Mouse (Mus musculus) MEL (cell line): ENCODE data around the gene Rfx4. TPM values are rescaled to one million over a fixed set of nuclear protein-coding genes. Genes with fewer than 3 reads are reported as not detected.

ENCODE experiments used
- DNase-seq: peaks from one replicate; pipeline ENCODE4 v3.0.0; 2011; ENCODE audit warnings: low read depth, low spot score
- H3K27ac ChIP-seq: 2 replicates; pipeline ENCODE4 v1.5.1; 2012; ENCODE audit warnings: low read depth, mild to moderate bottlenecking, control low read depth, low read length, moderate library complexity; ENCODE audit not compliant: control insufficient read depth
- H3K27me3 ChIP-seq, 2 experiments: fragments of 150-350 bp in 1 of 2; sonication (generic) in 1 of 2; 2 replicates each; pipeline ENCODE4 v1.6.1; 2012; ENCODE audit warnings: low read length in 2 of 2, mild to moderate bottlenecking in 2 of 2, improper control_type of control experiment in 1 of 2, moderate library complexity in 1 of 2; ENCODE audit not compliant: insufficient read depth in 2 of 2, control insufficient read depth in 1 of 2
- H3K36me3 ChIP-seq, 2 experiments: 2 replicates each; pipeline ENCODE4 v1.6.1; 2012 to 2014; ENCODE audit warnings: low read length in 2 of 2, improper control_type of control experiment in 1 of 2, inconsistent platforms in 1 of 2, mild to moderate bottlenecking in 1 of 2; ENCODE audit not compliant: insufficient read depth in 2 of 2, control insufficient read depth in 1 of 2
- H3K4me1 ChIP-seq, 2 experiments: fragments of 150-350 bp in 1 of 2; sonication (generic) in 1 of 2; 2 replicates each; pipeline ENCODE4 v1.6.1; 2012; ENCODE audit warnings: low read length in 2 of 2, improper control_type of control experiment in 1 of 2, mild to moderate bottlenecking in 1 of 2; ENCODE audit not compliant: insufficient read depth in 2 of 2, control insufficient read depth in 1 of 2
- H3K4me3 ChIP-seq, 2 experiments: fragments of 150-350 bp in 1 of 2; sonication (generic) in 1 of 2; 2 replicates each; pipeline ENCODE4 v1.5.1; 2012; ENCODE audit warnings: low read depth in 2 of 2, low read length in 2 of 2, mild to moderate bottlenecking in 2 of 2, moderate library complexity in 2 of 2, control low read depth in 1 of 2, improper control_type of control experiment in 1 of 2; ENCODE audit not compliant: control insufficient read depth in 1 of 2, insufficient read depth in 1 of 2
- H3K79me2 ChIP-seq: 2 replicates; pipeline ENCODE4 v1.6.1; 2012; ENCODE audit warnings: mild to moderate bottlenecking, low read length, moderate library complexity; ENCODE audit not compliant: control insufficient read depth, poor library complexity, insufficient read depth
- H3K9ac ChIP-seq: 2 replicates; pipeline ENCODE4 v1.6.1; 2012; ENCODE audit warnings: low read depth, mild to moderate bottlenecking, control low read depth, low read length, moderate library complexity; ENCODE audit not compliant: control insufficient read depth, poor library complexity, severe bottlenecking
- H3K9me3 ChIP-seq: fragments of 150-350 bp; sonication (generic); replicated peaks from 2 replicates; pipeline ENCODE4 v1.6.1; 2012; ENCODE audit warnings: mild to moderate bottlenecking, low read length, improper control_type of control experiment, moderate library complexity; ENCODE audit not compliant: insufficient read depth
- BHLHE40 ChIP-seq: IDR thresholded peaks from 2 replicates; pipeline ENCODE4 v1.6.1; 2012; ENCODE audit warnings: low read depth, mild to moderate bottlenecking, inconsistent platforms, low read length, improper control_type of control experiment, borderline replicate concordance
- CHD1 ChIP-seq: IDR thresholded peaks from 2 replicates; pipeline ENCODE4 v1.6.1; 2012; ENCODE audit warnings: low read depth, mild to moderate bottlenecking, inconsistent platforms, low read length, improper control_type of control experiment
- E2F4 ChIP-seq: IDR thresholded peaks from 2 replicates; pipeline ENCODE4 v1.6.1; 2011; ENCODE audit warnings: low read depth, low read length, improper control_type of control experiment, borderline replicate concordance
- GABPA ChIP-seq: IDR thresholded peaks from 2 replicates; pipeline ENCODE4 v1.6.1; 2012; ENCODE audit warnings: low read depth, mild to moderate bottlenecking, inconsistent platforms, low read length, improper control_type of control experiment, moderate library complexity
- GATA1 ChIP-seq: IDR thresholded peaks from 2 replicates; pipeline ENCODE4 v1.6.1; 2011; ENCODE audit warnings: low read depth, low read length, improper control_type of control experiment
- JUND ChIP-seq: IDR thresholded peaks from 2 replicates; pipeline ENCODE4 v1.6.1; 2011; ENCODE audit warnings: low read depth, mild to moderate bottlenecking, improper control_type of control experiment, low read length
- MAFK ChIP-seq: IDR thresholded peaks from 2 replicates; pipeline ENCODE4 v1.6.1; 2011; ENCODE audit warnings: low read depth, mild to moderate bottlenecking, low read length, improper control_type of control experiment, borderline replicate concordance
- MXI1 ChIP-seq: IDR thresholded peaks from 2 replicates; pipeline ENCODE4 v1.6.1; 2011; ENCODE audit warnings: mild to moderate bottlenecking, low read depth, low read length, improper control_type of control experiment
- MYB ChIP-seq: IDR thresholded peaks from 2 replicates; pipeline ENCODE4 v1.6.1; 2011; ENCODE audit warnings: mild to moderate bottlenecking, low read depth, low read length, improper control_type of control experiment
- NELFE ChIP-seq: IDR thresholded peaks from 2 replicates; pipeline ENCODE4 v1.6.1; 2011; ENCODE audit warnings: low read depth, low read length, improper control_type of control experiment
- NRF1 ChIP-seq: IDR thresholded peaks from 2 replicates; pipeline ENCODE4 v1.6.1; 2014; ENCODE audit warnings: low read depth, mild to moderate bottlenecking, inconsistent platforms, low read length, improper control_type of control experiment, moderate library complexity; ENCODE audit not compliant: poor library complexity, insufficient read depth, severe bottlenecking
- POLR2AphosphoS5 ChIP-seq: IDR thresholded peaks from 2 replicates; pipeline ENCODE4 v1.6.1; 2012; ENCODE audit warnings: low read depth, borderline replicate concordance, mild to moderate bottlenecking, inconsistent platforms, low read length, moderate library complexity, mixed read lengths
- SMC3 ChIP-seq: IDR thresholded peaks from 2 replicates; pipeline ENCODE4 v1.6.1; 2011; ENCODE audit warnings: low read depth, low read length, improper control_type of control experiment
- TAL1 ChIP-seq: IDR thresholded peaks from 2 replicates; pipeline ENCODE4 v1.6.1; 2012; ENCODE audit warnings: mild to moderate bottlenecking, inconsistent platforms, low read length, moderate library complexity, mixed read lengths
- TBP ChIP-seq: IDR thresholded peaks from 2 replicates; pipeline ENCODE4 v1.8.0; 2011; ENCODE audit warnings: low read depth, low read length, improper control_type of control experiment
- UBTF ChIP-seq: IDR thresholded peaks from 2 replicates; pipeline ENCODE4 v1.6.1; 2012; ENCODE audit warnings: low read depth, mild to moderate bottlenecking, inconsistent platforms, low read length, improper control_type of control experiment, moderate library complexity, borderline replicate concordance; ENCODE audit not compliant: insufficient read depth
- USF2 ChIP-seq, 2 experiments: IDR thresholded peaks; 2 replicates each; pipeline ENCODE4 v1.6.1; 2011 to 2012; ENCODE audit warnings: improper control_type of control experiment in 2 of 2, low read length in 2 of 2, borderline replicate concordance in 1 of 2, inconsistent platforms in 1 of 2, low read depth in 1 of 2, mild to moderate bottlenecking in 1 of 2; ENCODE audit not compliant: insufficient read depth in 1 of 2
- ZC3H11A ChIP-seq: IDR thresholded peaks from 2 replicates; pipeline ENCODE4 v1.6.1; 2012; ENCODE audit warnings: low read depth, mild to moderate bottlenecking, inconsistent platforms, low read length, improper control_type of control experiment
- ZKSCAN1 ChIP-seq: IDR thresholded peaks from 2 replicates; pipeline ENCODE4 v1.6.1; 2012; ENCODE audit warnings: low read depth, mild to moderate bottlenecking, inconsistent platforms, low read length, improper control_type of control experiment, moderate library complexity
- ZMIZ1 ChIP-seq: IDR thresholded peaks from 2 replicates; pipeline ENCODE4 v1.6.1; 2012; ENCODE audit warnings: low read depth, mild to moderate bottlenecking, inconsistent platforms, low read length, improper control_type of control experiment, moderate library complexity
- polyA plus RNA-seq, 2 experiments: library from polyadenylated mRNA; stranded (reverse) in 1 of 2; unstranded in 1 of 2; fragments of >175 nt in 1 of 2; fragments of >200 nt in 1 of 2; gene quantifications; 2 replicates each; pipeline versions ENCODE4 v1.2.1 to v1.2.4; 2012; ENCODE audit warnings: low replicate concordance in 2 of 2, low read depth in 1 of 2; ENCODE audit not compliant: insufficient read length in 2 of 2, insufficient read depth in 1 of 2, missing spikeins in 1 of 2
- total RNA-seq: library from RNA; depleted of rRNA; stranded (reverse); fragments of 300-350 nt; gene quantifications from 2 replicates; pipeline ENCODE4 v1.2.3, GENCODE M21; 2012

The Rfx4 gene
- total and polyA plus RNA-seq, 3 experiments = not detected

- H3K36me3 ChIP-seq = peaks cover under 1 to 10% of the 10 kb centered on the region in 2 experiments; a peak in 3 of 4 replicates
Measured at GRCm38 (mm10) chr10:84707226-84707625, 48.6 kb upstream of the Rfx4 start.

GRCm38 (mm10) chr10:84707752-84708530, 47.9 kb upstream of the Rfx4 start:
- no peak overlapping the region for H3K27ac ChIP-seq
- no peak for DNase-seq
- no peaks in the 10 kb centered on the region for H3K4me1 ChIP-seq
- no peaks in the 10 kb centered on the region for H3K79me2 ChIP-seq
- peaks cover 0 to 8% of the 10 kb centered on the region in 2 experiments; a peak in 1 of 4 replicates for H3K36me3 ChIP-seq
- H3K27me3 ChIP-seq = no peaks in the 10 kb centered on the region
- no peaks in the 10 kb centered on the region for H3K9me3 ChIP-seq
- no peak overlapping the region for H3K9ac ChIP-seq
- no peak for TF ChIP-seq ZMIZ1
- TF ChIP-seq ZC3H11A = no peak
- TF ChIP-seq MAFK = no peak
- no peak for TF ChIP-seq NRF1
- TF ChIP-seq MXI1 = no peak
- no peak for TF ChIP-seq ZKSCAN1
- TF ChIP-seq TBP = no peak
- no peak for TF ChIP-seq SMC3
- TF ChIP-seq POLR2AphosphoS5 = no peak
- H3K4me3 ChIP-seq = no peak overlapping the region

More at GRCm38 (mm10) chr10:84707226-84707625, 48.6 kb upstream of the Rfx4 start:
- no peaks in the 10 kb centered on the region for H3K79me2 ChIP-seq
- no peaks in the 10 kb centered on the region; a peak in 1 of 4 replicates for H3K4me1 ChIP-seq
- no peak overlapping the region for H3K4me3 ChIP-seq
- no peak overlapping the region for H3K9ac ChIP-seq
- no peaks in the 10 kb centered on the region for H3K9me3 ChIP-seq
- TF ChIP-seq TAL1 (no peak), NELFE (no peak), POLR2AphosphoS5 (no peak), GABPA (no peak), JUND (no peak), E2F4 (no peak), MAFK (no peak), MYB (no peak), ZKSCAN1 (no peak), GATA1 (no peak), CHD1 (no peak), USF2 (IDR thresholded peaks at IDR 0.05; ENCODE audit: borderline replicate concordance in 1 of 2, insufficient read depth in 1 of 2, low read depth in 1 of 2, low read length in 2 of 2) (no peak), ZC3H11A (no peak), MXI1 (no peak), UBTF (no peak), BHLHE40 (no peak)
- DNase-seq = no peak
- no peaks in the 10 kb centered on the region for H3K27me3 ChIP-seq
- H3K27ac ChIP-seq = no peak overlapping the region
